Mouse (Mus musculus): Measurements from ENCODE around the gene Tas2r102. TPM values are rescaled to one million over a fixed set of nuclear protein-coding genes. Genes with fewer than 3 reads are reported as not detected.
A peak's percentile ranks its signal among the peaks of the same experiment; 100 is the strongest.

Tas2r102 gene
- polyA plus RNA-seq (2016; fragmentation: Nextera tagmentation; extraction: Ambion mirVana), result not detected in 2 replicates

GRCm38 (mm10) chr6:132761831-132762230 is at the start of gene Tas2r102:
Gene Tas2r102 (plus strand): TSS chr6:132762131.
- Histone ChIP-seq H3K4me1 (replicated peaks) (no peaks in the 10 kb centered on the region), H3K27ac (no peak within 1 kb of the TSS), H3K27me3 (ENCODE audit: insufficient read depth, poor library complexity, severe bottlenecking) (no peaks in the 10 kb centered on the region), H3K36me3 (no peaks in the 10 kb centered on the region), H3K9me3 (no peaks in the 10 kb centered on the region), H3K4me3 (no peak within 1 kb of the TSS)
- 96% methylated on average over 2 of the region's 2 CpGs for WGBS
- DNase-seq (ENCODE audit: low spot score), result no peak

DNA sequence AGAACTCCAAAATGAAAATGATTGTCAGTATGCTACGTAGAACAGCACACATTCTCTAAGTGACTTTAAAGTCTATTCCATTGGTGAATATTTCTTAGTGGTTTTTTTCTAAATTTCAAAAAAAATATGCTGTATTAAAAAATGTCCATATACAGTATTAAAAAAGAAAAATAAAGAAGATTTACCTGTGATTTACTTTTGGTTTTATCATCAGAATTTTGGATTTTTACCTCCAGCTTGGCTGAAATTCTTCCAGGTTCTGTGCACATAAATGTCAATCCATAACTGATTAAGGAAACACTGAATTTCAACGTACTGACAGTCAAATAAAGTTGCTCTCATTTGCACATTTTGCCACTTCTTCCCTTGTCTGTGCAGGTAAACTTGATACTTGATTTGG is 24.0 kb upstream of the Tas2r102 start, which contains the start of gene Tas2r115:
Tas2r115 (minus strand) TSS at position 101 of the 400 bp plus-strand sequence.
- Histone ChIP-seq H3K4me3 (no peak within 1 kb of the TSS), H3K4me1 (replicated peaks) (no peaks in the 10 kb centered on the region), H3K9me3 (no peaks in the 10 kb centered on the region), H3K36me3 (no peaks in the 10 kb centered on the region), H3K27me3 (ENCODE audit: insufficient read depth, poor library complexity, severe bottlenecking) (no peaks in the 10 kb centered on the region), H3K27ac (no peak within 1 kb of the TSS)
- no peak for DNase-seq (ENCODE audit: low spot score)
- 81% methylated on average over 2 of the region's 2 CpGs for WGBS

GRCm38 (mm10) chr6:132750206-132750605 is 11.7 kb upstream of the Tas2r102 start:
- 85% methylated on average over 2 of the region's 2 CpGs for WGBS
- no peaks in the 10 kb centered on the region for H3K4me1 ChIP-seq (replicated peaks)
- H3K27ac ChIP-seq, result no peak overlapping the region
- H3K4me3 ChIP-seq, result no peak overlapping the region
- no peaks in the 10 kb centered on the region for H3K27me3 ChIP-seq (ENCODE audit: insufficient read depth, poor library complexity, severe bottlenecking)
- no peaks in the 10 kb centered on the region for H3K9me3 ChIP-seq
- no peaks in the 10 kb centered on the region for H3K36me3 ChIP-seq
- DNase-seq (ENCODE audit: low spot score), result no peak

GRCm38 (mm10) chr6:132754430-132754829 is 7.5 kb upstream of the Tas2r102 start, which contains the start of gene Tas2r124:
Gene Tas2r124 (plus strand): TSS chr6:132754730.
- Histone ChIP-seq H3K9me3 (no peaks in the 10 kb centered on the region), H3K4me3 (no peak within 1 kb of the TSS), H3K36me3 (no peaks in the 10 kb centered on the region), H3K27me3 (ENCODE audit: insufficient read depth, poor library complexity, severe bottlenecking) (no peaks in the 10 kb centered on the region), H3K27ac (no peak within 1 kb of the TSS), H3K4me1 (replicated peaks) (no peaks in the 10 kb centered on the region)
- WGBS, result 94% methylated on average over 1 of the region's 1 CpGs
- DNase-seq (ENCODE audit: low spot score), result no peak

- Histone ChIP-seq H3K4me1 (replicated peaks) (no peaks in the 10 kb centered on the region), H3K27me3 (ENCODE audit: insufficient read depth, poor library complexity, severe bottlenecking) (no peaks in the 10 kb centered on the region), H3K4me3 (no peak within 1 kb of the TSS), H3K36me3 (no peaks in the 10 kb centered on the region), H3K27ac (no peak within 1 kb of the TSS), H3K9me3 (no peaks in the 10 kb centered on the region)
- DNase-seq (ENCODE audit: low spot score), result no peak
Observed at GRCm38 (mm10) chr6:132778062-132778461, 16.1 kb downstream of the Tas2r102 start, which contains the start of gene Tas2r136. Gene Tas2r136 (minus strand): TSS chr6:132778162.

DNA sequence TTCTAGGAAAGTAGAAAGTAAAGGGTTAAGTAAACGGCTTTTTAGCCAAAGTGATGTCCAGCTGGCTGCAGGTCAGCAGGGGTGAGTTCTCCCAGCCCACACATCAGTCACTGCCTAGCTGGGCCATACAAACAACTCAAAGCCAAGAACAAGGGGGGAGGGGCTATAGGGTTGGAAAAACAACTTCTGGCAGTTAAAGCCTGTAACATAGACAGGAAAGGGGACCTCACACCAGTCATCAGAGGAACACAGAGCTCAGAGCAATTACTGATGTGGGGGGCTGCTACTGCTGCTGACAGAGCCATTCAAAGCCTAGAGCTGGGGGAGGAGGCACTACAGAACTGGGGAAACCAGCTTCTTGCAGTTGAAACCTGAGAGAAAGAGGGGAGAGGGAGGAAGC is 33.5 kb downstream of the Tas2r102 start:
- no peaks in the 10 kb centered on the region for H3K36me3 ChIP-seq
- DNase-seq (ENCODE audit: low spot score), result peak; percentile 58
- H3K4me3 ChIP-seq, result no peak overlapping the region
- H3K4me1 ChIP-seq (replicated peaks), result peaks cover 8% of the 10 kb centered on the region
- 0 out of 2 replicates have a peak overlapping the region, but pooled peaks have one; percentile 56 for H3K27ac ChIP-seq
- peaks cover 26% of the 10 kb centered on the region for H3K9me3 ChIP-seq
- no peaks in the 10 kb centered on the region for H3K27me3 ChIP-seq (ENCODE audit: insufficient read depth, poor library complexity, severe bottlenecking)
- WGBS, result 16% methylated on average over 1 of the region's 1 CpGs

DNA sequence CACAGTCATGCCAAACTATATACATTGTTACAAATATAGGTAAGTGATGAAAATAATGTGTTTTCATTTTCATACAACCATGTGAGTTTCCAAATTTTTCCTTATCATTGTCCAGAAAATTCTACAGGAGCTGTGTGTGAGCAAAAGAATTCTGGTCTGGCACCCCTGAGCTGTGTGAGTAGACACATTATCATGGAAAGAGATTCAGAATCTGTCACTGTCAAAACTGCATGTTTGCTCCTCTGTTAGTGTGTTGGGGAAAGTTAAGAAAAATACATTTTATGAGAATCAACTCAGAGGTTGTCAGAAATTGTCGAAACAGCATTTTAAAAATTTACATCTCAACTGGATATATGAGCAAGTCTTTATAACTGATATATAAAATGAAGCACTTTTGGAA is 40.6 kb downstream of the Tas2r102 start, which contains the start of gene Tas2r117:
Tas2r117 (plus strand) TSS at position 301 of the 400 bp plus-strand sequence.
- no peak within 1 kb of the TSS for H3K4me3 ChIP-seq
- no peaks in the 10 kb centered on the region for H3K4me1 ChIP-seq (replicated peaks)
- no peak within 1 kb of the TSS for H3K27ac ChIP-seq
- no peaks in the 10 kb centered on the region for H3K9me3 ChIP-seq
- WGBS, result 83% methylated on average over 1 of the region's 1 CpGs
- DNase-seq (ENCODE audit: low spot score), result no peak
- no peaks in the 10 kb centered on the region for H3K27me3 ChIP-seq (ENCODE audit: insufficient read depth, poor library complexity, severe bottlenecking)
- no peaks in the 10 kb centered on the region for H3K36me3 ChIP-seq

Other genes starting within 250 kb of the Tas2r102 start
- not detected in 2 replicates for gene Prh1, start 192.3 kb upstream of the Tas2r102 start, polyA plus RNA-seq (2016; fragmentation: Nextera tagmentation; extraction: Ambion mirVana)
- gene Prp2, start 166.2 kb upstream of the Tas2r102 start, polyA plus RNA-seq (2016; fragmentation: Nextera tagmentation; extraction: Ambion mirVana), result not detected in 2 replicates
- gene A630073D07Rik, start 110.6 kb upstream of the Tas2r102 start, polyA plus RNA-seq (2016; fragmentation: Nextera tagmentation; extraction: Ambion mirVana), result not detected in 2 replicates
- not detected in 2 replicates for gene Tas2r120, start 105.2 kb upstream of the Tas2r102 start, polyA plus RNA-seq (2016; fragmentation: Nextera tagmentation; extraction: Ambion mirVana)
- gene Tas2r121, start 61.1 kb upstream of the Tas2r102 start, polyA plus RNA-seq (2016; fragmentation: Nextera tagmentation; extraction: Ambion mirVana), result not detected in 2 replicates
- gene Tas2r122, start 50.2 kb upstream of the Tas2r102 start, polyA plus RNA-seq (2016; fragmentation: Nextera tagmentation; extraction: Ambion mirVana), result not detected in 2 replicates
- not detected in 2 replicates for gene Tas2r115, start 24.1 kb upstream of the Tas2r102 start, polyA plus RNA-seq (2016; fragmentation: Nextera tagmentation; extraction: Ambion mirVana)
- not detected in 2 replicates for gene Tas2r124, start 7.4 kb upstream of the Tas2r102 start, polyA plus RNA-seq (2016; fragmentation: Nextera tagmentation; extraction: Ambion mirVana)
- not detected in 2 replicates for gene Tas2r136, start 16.0 kb downstream of the Tas2r102 start, polyA plus RNA-seq (2016; fragmentation: Nextera tagmentation; extraction: Ambion mirVana)
- not detected in 2 replicates for gene Tas2r117, start 40.7 kb downstream of the Tas2r102 start, polyA plus RNA-seq (2016; fragmentation: Nextera tagmentation; extraction: Ambion mirVana)
- not detected in 2 replicates for gene Tas2r123, start 85.0 kb downstream of the Tas2r102 start, polyA plus RNA-seq (2016; fragmentation: Nextera tagmentation; extraction: Ambion mirVana)
- not detected in 2 replicates for gene Tas2r116, start 93.3 kb downstream of the Tas2r102 start, polyA plus RNA-seq (2016; fragmentation: Nextera tagmentation; extraction: Ambion mirVana)
- not detected in 2 replicates for gene Tas2r110, start 105.9 kb downstream of the Tas2r102 start, polyA plus RNA-seq (2016; fragmentation: Nextera tagmentation; extraction: Ambion mirVana)
- gene Tas2r113, start 130.9 kb downstream of the Tas2r102 start, polyA plus RNA-seq (2016; fragmentation: Nextera tagmentation; extraction: Ambion mirVana), result not detected in 2 replicates
- not detected in 2 replicates for gene Tas2r125, start 147.5 kb downstream of the Tas2r102 start, polyA plus RNA-seq (2016; fragmentation: Nextera tagmentation; extraction: Ambion mirVana)
- gene Tas2r129, start 189.0 kb downstream of the Tas2r102 start, polyA plus RNA-seq (2016; fragmentation: Nextera tagmentation; extraction: Ambion mirVana), result not detected in 2 replicates
- gene Tas2r131, start 195.8 kb downstream of the Tas2r102 start, polyA plus RNA-seq (2016; fragmentation: Nextera tagmentation; extraction: Ambion mirVana), result not detected in 2 replicates
- not detected in 2 replicates for gene Tas2r109, start 218.8 kb downstream of the Tas2r102 start, polyA plus RNA-seq (2016; fragmentation: Nextera tagmentation; extraction: Ambion mirVana)